Mouse (Mus musculus) intestine, embryonic 14.5 days (tissue): ENCODE results near the gene Ncor1. TPM values are rescaled to one million over a fixed set of nuclear protein-coding genes. Genes with fewer than 3 reads are reported as not detected.

Source experiments
- ATAC-seq: fragments of 200-750 bp; cut with Nextera tagmentation; replicated peaks from 2 replicates; pipeline ENCODE4 v1.8.0; 2017; ENCODE audit warnings: low read depth, moderate number of reproducible peaks, moderate TSS enrichment, moderate library complexity; ENCODE audit not compliant: low FRiP score, low TSS enrichment
- DNase-seq: peaks from one replicate; pipeline ENCODE4 v3.0.0-alpha.2; 2018; ENCODE audit warnings: low spot score
- H3K27ac ChIP-seq: fragments of 300-500 bp; sonication (generic); 2 replicates; pipeline ENCODE4 v1.5.1; 2014; ENCODE audit warnings: low read depth, mild to moderate bottlenecking, control low read depth
- H3K27me3 ChIP-seq: fragments of 300-500 bp; sonication (generic); replicated peaks from 2 replicates; pipeline ENCODE4 v1.6.1; 2014; ENCODE audit warnings: low read length, control low read depth; ENCODE audit not compliant: control insufficient read depth, insufficient read depth
- H3K36me3 ChIP-seq: fragments of 300-500 bp; sonication (generic); 2 replicates; pipeline ENCODE4 v1.6.1; 2014; ENCODE audit warnings: low read length, control low read depth; ENCODE audit not compliant: control insufficient read depth, insufficient read depth
- H3K4me1 ChIP-seq: fragments of 300-500 bp; sonication (generic); replicated peaks from 2 replicates; pipeline ENCODE4 v1.6.1; 2014; ENCODE audit warnings: low read length, control low read depth, mixed read lengths; ENCODE audit not compliant: control insufficient read depth, insufficient read depth
- H3K4me2 ChIP-seq: fragments of 300-500 bp; sonication (generic); 2 replicates; pipeline ENCODE4 v1.6.1; 2014; ENCODE audit warnings: low read length
- H3K4me3 ChIP-seq: fragments of 300-500 bp; sonication (generic); 2 replicates; pipeline ENCODE4 v1.5.1; 2014; ENCODE audit warnings: low read depth, low read length, control low read depth, mixed read lengths
- H3K9ac ChIP-seq: fragments of 300-500 bp; sonication (generic); 2 replicates; pipeline ENCODE4 v1.6.1; 2014; ENCODE audit warnings: mild to moderate bottlenecking, low read length
- H3K9me3 ChIP-seq: fragments of 300-500 bp; sonication (generic); 2 replicates; pipeline ENCODE4 v1.6.1; 2016; ENCODE audit warnings: low read length, control low read depth; ENCODE audit not compliant: control insufficient read depth
- WGBS: fragments of 180-500 bp; shearing (Covaris S2); extraction: QIAGEN DNeasy Blood & Tissue Kit; methylation state at CpG from one replicate; pipeline ENCODE4 v1.1.7; 2014; 5-methylcytosine and 5-hydroxymethylcytosine counted together
- polyA plus RNA-seq: library from polyadenylated mRNA; unstranded; fragments of >200 nt; fragmentation: Nextera tagmentation; extraction: Ambion mirVana; gene quantifications from 2 replicates; pipeline ENCODE4 v1.2.1, GENCODE M21; 2014

The Ncor1 gene
- polyA plus RNA-seq, 1 experiment from 2014 or later = 158 TPM

DNA sequence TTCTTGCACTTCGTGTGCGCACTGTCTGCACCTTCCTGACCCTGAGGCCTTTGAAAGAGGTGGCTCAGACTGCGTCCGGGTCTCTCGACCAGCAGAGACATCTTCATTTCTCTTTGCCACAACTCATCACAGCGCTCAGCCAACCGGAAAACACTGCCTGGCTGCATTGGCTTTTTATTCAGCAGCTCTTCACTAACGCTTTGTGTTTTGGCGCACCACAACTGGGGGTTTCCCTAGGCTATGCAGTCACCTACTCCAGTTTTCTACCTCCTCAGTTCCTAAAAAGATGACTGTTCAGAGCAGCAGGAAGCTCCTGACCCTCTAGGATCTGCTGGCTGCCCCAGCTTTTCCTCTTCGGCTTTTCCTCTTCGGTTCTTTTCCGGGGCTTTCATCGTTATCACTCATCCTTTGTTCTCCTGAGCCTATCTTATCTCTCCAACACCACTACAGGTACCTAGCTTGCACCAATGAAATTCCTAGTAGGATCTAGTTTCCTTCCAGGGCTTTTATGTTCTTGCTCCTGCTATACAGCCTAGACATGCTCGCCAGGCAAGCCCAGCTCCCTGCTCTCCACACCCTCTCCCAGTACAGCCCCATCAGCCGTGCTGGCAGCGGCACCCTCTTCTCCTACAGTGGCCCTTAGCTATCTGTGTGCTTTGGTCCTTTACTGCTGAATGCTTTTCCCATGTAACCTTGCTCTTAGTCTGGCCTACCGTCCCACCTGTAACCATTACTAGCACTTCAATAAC, 191.7 kb downstream of the Ncor1 start:
- DNase-seq (no peak), ATAC-seq (no peak; the same call in 1 of the 2 replicates)
- no peak overlapping the region for H3K4me3 ChIP-seq
- no peak overlapping the region for H3K27ac ChIP-seq
- H3K4me1 ChIP-seq = peaks cover 18% of the 10 kb centered on the region
- no peaks in the 10 kb centered on the region for H3K36me3 ChIP-seq
- 68% methylated on average over 17 of the region's 17 CpGs for WGBS
- H3K9ac ChIP-seq = no peak overlapping the region
- no peak overlapping the region for H3K4me2 ChIP-seq
- no peaks in the 10 kb centered on the region for H3K27me3 ChIP-seq
- no peaks in the 10 kb centered on the region for H3K9me3 ChIP-seq

Other genes starting within 250 kb of the Ncor1 start
- 4.3 and 4.4 TPM in 2 replicates for gene Adora2b, start 209.6 kb downstream of the Ncor1 start, polyA plus RNA-seq
- gene Zswim7, start 177.2 kb downstream of the Ncor1 start, polyA plus RNA-seq = 24.7 and 27.9 TPM in 2 replicates
- 15.6 and 17.8 TPM in 2 replicates for gene Ttc19, start 177.1 kb downstream of the Ncor1 start, polyA plus RNA-seq
- 12.0 and 13.5 TPM in 2 replicates for gene Pigl, start 81 bp downstream of the Ncor1 start, polyA plus RNA-seq
- gene Cenpv, start 80.7 kb upstream of the Ncor1 start, polyA plus RNA-seq = 31.1 and 44.9 TPM in 2 replicates
- gene Ubb, start 92.6 kb upstream of the Ncor1 start, polyA plus RNA-seq = 2,820 and 3,158 TPM in 2 replicates
- 11.6 and 12.4 TPM in 2 replicates for gene Trpv2, start 115.9 kb upstream of the Ncor1 start, polyA plus RNA-seq
- gene Lrrc75a, start 190.0 kb upstream of the Ncor1 start, polyA plus RNA-seq = 12.9 and 13.7 TPM in 2 replicates
- gene Mmgt2, start 190.1 kb upstream of the Ncor1 start, polyA plus RNA-seq = 56.7 and 57.4 TPM in 2 replicates